Mouse (Mus musculus): ENCODE measurements at regions not wholly inside any gene's neighbourhood (a gene's known extent, or its start where the extent isn't known, plus 50 kb on each side); places are given as distances from the start of the nearest gene placed in this dataset.
"Not testable (repeated sequence)": the region's sequence is repeated elsewhere in the genome, so short reads cannot be mapped to it uniquely, and the experiment has no call there.

DNA sequence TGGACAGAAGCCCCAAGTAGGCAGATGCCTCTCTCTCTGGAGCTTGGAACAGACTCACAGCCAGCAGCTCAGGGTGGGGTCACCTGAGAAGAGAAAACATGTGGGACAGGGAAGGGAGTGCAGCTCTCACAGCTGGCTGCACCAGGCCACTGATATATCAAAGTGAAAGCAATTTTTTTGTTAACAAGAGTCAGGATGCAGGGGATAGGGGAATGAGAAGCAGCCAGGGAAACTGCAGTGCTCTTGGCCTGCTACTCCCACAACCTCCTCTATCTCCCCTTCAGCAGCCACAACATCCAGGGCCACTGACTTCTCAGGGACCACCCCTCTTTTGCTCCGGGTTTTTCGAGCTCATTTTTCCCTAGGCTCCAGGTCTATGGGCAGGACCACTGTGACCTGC is 117.5 kb upstream of the Gm11146 start:
- DNase-seq (ENCODE audit: low read depth, low spot score), result no peak
- H3K9ac ChIP-seq (ENCODE audit: control insufficient read depth, low read depth, low read length, poor library complexity, severe bottlenecking), result no peak overlapping the region
- H3K4me1 ChIP-seq (ENCODE audit: control insufficient read depth in 1 of 2, insufficient read depth in 2 of 2, low read length in 2 of 2), result no peaks in the 10 kb centered on the region
- no peaks in the 10 kb centered on the region for H3K36me3 ChIP-seq (ENCODE audit: control insufficient read depth in 1 of 2, insufficient read depth in 2 of 2, low read length in 2 of 2)
- no peaks in the 10 kb centered on the region for H3K27me3 ChIP-seq (ENCODE audit: control insufficient read depth in 1 of 2, insufficient read depth in 2 of 2, low read length in 2 of 2)
- no peak overlapping the region for H3K27ac ChIP-seq (ENCODE audit: control insufficient read depth, low read depth, low read length)
- no peaks in the 10 kb centered on the region for H3K79me2 ChIP-seq (ENCODE audit: control insufficient read depth, insufficient read depth, low read length, poor library complexity)
- no peak for TF ChIP-seq EP300 (IDR thresholded peaks at IDR 0.05; ENCODE audit: low read depth in 1 of 2, low read length in 2 of 2)
- H3K9me3 ChIP-seq (replicated peaks; ENCODE audit: insufficient read depth, low read length), result no peaks in the 10 kb centered on the region
- H3K4me3 ChIP-seq (ENCODE audit: control insufficient read depth in 1 of 2, insufficient read depth in 1 of 2, low read depth in 2 of 2, low read length in 2 of 2), result no peak overlapping the region; a peak in 1 of 4 replicates

DNA sequence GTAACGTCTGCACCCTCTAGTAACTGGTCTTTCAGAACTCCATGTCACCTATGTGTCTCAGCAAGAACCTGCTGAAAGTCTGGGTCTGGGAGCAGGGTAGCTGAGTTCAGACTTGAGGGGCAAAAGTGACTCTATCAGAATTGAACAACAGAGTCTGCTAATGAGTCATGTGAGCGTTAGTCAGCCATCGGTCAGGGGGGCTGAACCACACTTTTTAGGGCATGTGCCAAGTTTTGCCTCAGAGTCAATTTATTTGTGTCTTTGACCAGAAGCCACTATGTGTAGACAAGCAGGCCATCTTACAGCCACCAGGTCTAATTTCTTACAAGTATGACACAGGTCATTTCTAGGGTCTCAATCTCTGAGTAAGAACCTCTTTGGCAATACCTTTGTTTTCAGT is 115.9 kb upstream of the Gm11146 start:
- not testable (repeated sequence) for H3K9ac ChIP-seq (ENCODE audit: control insufficient read depth, low read depth, low read length, poor library complexity, severe bottlenecking); H3K79me2 ChIP-seq (ENCODE audit: control insufficient read depth, insufficient read depth, low read length, poor library complexity); H3K36me3 ChIP-seq (ENCODE audit: control insufficient read depth in 1 of 2, insufficient read depth in 2 of 2, low read length in 2 of 2); H3K27ac ChIP-seq (ENCODE audit: control insufficient read depth, low read depth, low read length); H3K4me3 ChIP-seq (ENCODE audit: control insufficient read depth in 1 of 2, insufficient read depth in 1 of 2, low read depth in 2 of 2, low read length in 2 of 2); H3K4me1 ChIP-seq (ENCODE audit: control insufficient read depth in 1 of 2, insufficient read depth in 2 of 2, low read length in 2 of 2); H3K9me3 ChIP-seq (replicated peaks; ENCODE audit: insufficient read depth, low read length); DNase-seq (ENCODE audit: low read depth, low spot score); H3K27me3 ChIP-seq (ENCODE audit: control insufficient read depth in 1 of 2, insufficient read depth in 2 of 2, low read length in 2 of 2)

DNA sequence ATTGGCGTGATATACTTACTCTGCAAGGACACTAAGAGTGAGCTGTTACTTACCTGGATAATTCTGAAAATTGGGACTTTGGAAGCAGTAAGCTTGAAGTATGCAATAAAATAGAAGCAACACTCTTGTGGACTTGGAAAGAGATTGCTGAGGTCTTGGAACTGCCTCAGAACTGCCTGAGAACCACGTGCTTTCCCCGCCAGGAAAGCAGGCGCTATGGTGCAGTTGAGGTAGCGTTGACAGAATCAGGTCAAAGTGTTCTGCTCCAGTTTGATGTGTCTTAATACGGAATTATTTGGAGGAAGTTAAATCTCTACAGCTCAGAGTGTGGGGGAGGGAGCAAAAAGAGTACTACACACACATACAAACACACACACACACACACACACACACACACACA is 102.8 kb upstream of the Gm11146 start:
- H3K9ac ChIP-seq (ENCODE audit: control insufficient read depth, low read depth, low read length, poor library complexity, severe bottlenecking), result no peak overlapping the region
- TF ChIP-seq ETS1 (IDR thresholded peaks at IDR 0.05; ENCODE audit: low read depth, low read length), result no peak
- no peak for TF ChIP-seq MXI1 (IDR thresholded peaks at IDR 0.05; ENCODE audit: low read depth, low read length)
- TF ChIP-seq MEF2A (IDR thresholded peaks at IDR 0.05; ENCODE audit: extremely low read depth, insufficient replicate concordance, low read depth, low read length, poor library complexity, severe bottlenecking), result no peak
- TF ChIP-seq TCF12 (IDR thresholded peaks at IDR 0.05; ENCODE audit: low read depth, low read length), result no peak
- no peak for TF ChIP-seq JUND (IDR thresholded peaks at IDR 0.05; ENCODE audit: low read depth, low read length)
- TF ChIP-seq ELF1 (IDR thresholded peaks at IDR 0.05; ENCODE audit: low read depth, low read length), result no peak
- no peak for TF ChIP-seq E2F4 (IDR thresholded peaks at IDR 0.05; ENCODE audit: borderline replicate concordance, low read depth, low read length)
- no peak for TF ChIP-seq TBP (IDR thresholded peaks at IDR 0.05; ENCODE audit: low read depth, low read length)
- no peak for TF ChIP-seq GATA1 (IDR thresholded peaks at IDR 0.05; ENCODE audit: low read depth, low read length)
- no peak overlapping the region for H3K27ac ChIP-seq (ENCODE audit: control insufficient read depth, low read depth, low read length)
- H3K27me3 ChIP-seq (ENCODE audit: control insufficient read depth in 1 of 2, insufficient read depth in 2 of 2, low read length in 2 of 2), result no peaks in the 10 kb centered on the region
- DNase-seq (ENCODE audit: low read depth, low spot score), result no peak
- H3K4me3 ChIP-seq (ENCODE audit: control insufficient read depth in 1 of 2, insufficient read depth in 1 of 2, low read depth in 2 of 2, low read length in 2 of 2), result no peak overlapping the region
- H3K36me3 ChIP-seq (ENCODE audit: control insufficient read depth in 1 of 2, insufficient read depth in 2 of 2, low read length in 2 of 2), result no peaks in the 10 kb centered on the region
- no peaks in the 10 kb centered on the region for H3K9me3 ChIP-seq (replicated peaks; ENCODE audit: insufficient read depth, low read length)
- H3K79me2 ChIP-seq (ENCODE audit: control insufficient read depth, insufficient read depth, low read length, poor library complexity), result no peaks in the 10 kb centered on the region
- H3K4me1 ChIP-seq (ENCODE audit: control insufficient read depth in 1 of 2, insufficient read depth in 2 of 2, low read length in 2 of 2), result no peaks in the 10 kb centered on the region

DNA sequence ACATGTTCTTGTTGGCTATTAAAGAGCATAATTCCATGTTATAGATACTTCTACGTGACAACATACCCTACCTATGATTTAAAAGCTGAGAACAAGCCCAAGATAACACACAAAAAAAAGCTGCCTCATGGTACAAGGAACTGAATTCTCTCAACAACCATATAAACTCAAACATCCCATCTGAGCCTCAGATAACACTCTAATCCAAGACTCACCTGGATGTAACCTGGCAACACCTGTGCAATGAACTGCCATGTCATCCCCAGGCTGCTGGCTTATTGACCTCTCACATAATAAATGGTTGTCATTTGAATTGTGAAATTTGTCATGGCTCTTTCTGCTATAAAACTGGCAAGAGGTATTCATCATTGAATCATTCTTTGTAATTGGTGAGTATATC is 93.5 kb upstream of the Gm11146 start:
- no peak for DNase-seq (ENCODE audit: low read depth, low spot score)
- H3K27me3 ChIP-seq (ENCODE audit: control insufficient read depth in 1 of 2, insufficient read depth in 2 of 2, low read length in 2 of 2), result no peaks in the 10 kb centered on the region
- H3K4me3 ChIP-seq (ENCODE audit: control insufficient read depth in 1 of 2, insufficient read depth in 1 of 2, low read depth in 2 of 2, low read length in 2 of 2), result no peak overlapping the region
- H3K9ac ChIP-seq (ENCODE audit: control insufficient read depth, low read depth, low read length, poor library complexity, severe bottlenecking), result no peak overlapping the region
- H3K79me2 ChIP-seq (ENCODE audit: control insufficient read depth, insufficient read depth, low read length, poor library complexity), result no peaks in the 10 kb centered on the region
- no peaks in the 10 kb centered on the region for H3K36me3 ChIP-seq (ENCODE audit: control insufficient read depth in 1 of 2, insufficient read depth in 2 of 2, low read length in 2 of 2)
- H3K4me1 ChIP-seq (ENCODE audit: control insufficient read depth in 1 of 2, insufficient read depth in 2 of 2, low read length in 2 of 2), result no peaks in the 10 kb centered on the region
- no peak overlapping the region for H3K27ac ChIP-seq (ENCODE audit: control insufficient read depth, low read depth, low read length)
- H3K9me3 ChIP-seq (replicated peaks; ENCODE audit: insufficient read depth, low read length), result no peaks in the 10 kb centered on the region
- TF ChIP-seq MAX (IDR thresholded peaks at IDR 0.05; ENCODE audit: low read length) (no peak), POLR2AphosphoS2 (IDR thresholded peaks at IDR 0.05; ENCODE audit: low read length) (no peak), TBP (IDR thresholded peaks at IDR 0.05; ENCODE audit: low read depth, low read length) (no peak), ZC3H11A (IDR thresholded peaks at IDR 0.05; ENCODE audit: low read depth, low read length) (no peak), JUND (IDR thresholded peaks at IDR 0.05; ENCODE audit: low read depth, low read length) (no peak), USF1 (IDR thresholded peaks at IDR 0.05; ENCODE audit: low read depth, low read length) (no peak), GABPA (IDR thresholded peaks at IDR 0.05; ENCODE audit: low read depth, low read length) (no peak), ZNF384 (IDR thresholded peaks at IDR 0.05; ENCODE audit: low read depth, low read length) (no peak), MAFK (IDR thresholded peaks at IDR 0.05; ENCODE audit: borderline replicate concordance, low read depth, low read length) (no peak), BHLHE40 (IDR thresholded peaks at IDR 0.05; ENCODE audit: borderline replicate concordance, low read depth, low read length) (no peak), MXI1 (IDR thresholded peaks at IDR 0.05; ENCODE audit: low read depth, low read length) (no peak), ZKSCAN1 (IDR thresholded peaks at IDR 0.05; ENCODE audit: low read depth, low read length) (no peak), SIN3A (IDR thresholded peaks at IDR 0.05; ENCODE audit: low read length) (no peak), ZMIZ1 (IDR thresholded peaks at IDR 0.05; ENCODE audit: low read depth, low read length) (no peak), ELF1 (IDR thresholded peaks at IDR 0.05; ENCODE audit: low read depth, low read length) (no peak), TCF12 (IDR thresholded peaks at IDR 0.05; ENCODE audit: low read depth, low read length) (no peak)
